Mouse (Mus musculus): Measurements from ENCODE around the gene Gse1. TPM values are rescaled to one million over a fixed set of nuclear protein-coding genes. Genes with fewer than 3 reads are reported as not detected.

Gse1 gene
- total and polyA plus RNA-seq, 3 experiments, result 12.1 to 24.3 (median 21.0) TPM

DNA sequence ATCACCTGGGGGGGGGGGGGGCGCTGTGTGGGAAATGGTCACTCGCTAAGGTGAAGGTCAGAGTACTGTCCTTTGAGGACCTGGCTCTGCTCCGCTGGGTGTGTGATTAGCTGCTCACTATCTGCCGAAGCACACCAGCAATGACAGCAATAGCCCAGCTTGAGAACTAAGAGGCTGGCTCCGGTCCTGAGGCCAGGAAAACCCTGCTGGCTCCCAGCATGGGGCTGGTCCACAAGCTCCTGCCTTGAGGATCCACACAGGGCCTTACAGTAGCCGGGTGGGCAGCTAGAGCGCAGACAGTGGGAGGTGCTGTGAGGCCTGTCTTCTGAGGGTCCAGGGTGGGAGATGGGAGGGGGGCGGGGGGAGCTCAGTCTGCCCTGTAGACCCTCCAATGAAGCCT, 79.9 kb downstream of the Gse1 start:
- peak in 1 of 2 experiments; percentile 53 for DNase-seq
- intact Hi-C loops (cut with DNase I), result no loop called here
- H3K4me3 ChIP-seq, result no peak overlapping the region
- H3K4me1 ChIP-seq (ENCODE audit: control insufficient read depth, insufficient read depth, low read length), result peaks cover 7% of the 10 kb centered on the region
- no peaks in the 10 kb centered on the region for H3K27me3 ChIP-seq (ENCODE audit: control insufficient read depth, insufficient read depth, low read length)
- TF ChIP-seq EP300 (IDR thresholded peaks at IDR 0.05; ENCODE audit: insufficient read depth, low read depth, low read length) (0 out of 2 replicates have a peak, but pooled peaks have one; percentile 10), POLR2A (IDR thresholded peaks at IDR 0.05; ENCODE audit: insufficient read depth, low read depth, low read length) (no peak)
- H3K27ac ChIP-seq, result no peak overlapping the region
- H3K36me3 ChIP-seq (ENCODE audit: control insufficient read depth, insufficient read depth, low read length), result no peaks in the 10 kb centered on the region
- H3K79me2 ChIP-seq (replicated peaks; ENCODE audit: control insufficient read depth, insufficient read depth, low read length), result peaks cover 2% of the 10 kb centered on the region; the same call in 1 of the 2 replicates
- no peak overlapping the region for H3K9ac ChIP-seq (ENCODE audit: low read depth, low read length)
- 53% methylated on average over 8 of the region's 8 CpGs for WGBS

GRCm38 (mm10) chr8:120308553-120308952, 80.3 kb downstream of the Gse1 start:
- Histone ChIP-seq H3K79me2 (replicated peaks; ENCODE audit: control insufficient read depth, insufficient read depth, low read length) (peaks cover 2% of the 10 kb centered on the region; the same call in 1 of the 2 replicates), H3K4me1 (ENCODE audit: control insufficient read depth, insufficient read depth, low read length) (peaks cover 7% of the 10 kb centered on the region), H3K4me3 (no peak overlapping the region), H3K27ac (no peak overlapping the region), H3K36me3 (ENCODE audit: control insufficient read depth, insufficient read depth, low read length) (no peaks in the 10 kb centered on the region), H3K27me3 (ENCODE audit: control insufficient read depth, insufficient read depth, low read length) (no peaks in the 10 kb centered on the region), H3K9ac (ENCODE audit: low read depth, low read length) (no peak overlapping the region)
- no peak for TF ChIP-seq EP300 (IDR thresholded peaks at IDR 0.05; ENCODE audit: insufficient read depth, low read depth, low read length)
- no peak for TF ChIP-seq POLR2A (IDR thresholded peaks at IDR 0.05; ENCODE audit: insufficient read depth, low read depth, low read length)
- TF ChIP-seq CTCF (IDR thresholded peaks at IDR 0.05), result no peak
- peak; percentile 56 to 68 for DNase-seq
- WGBS, result 41% methylated on average over 9 of the region's 9 CpGs
- intact Hi-C loops (cut with DNase I), result no loop called here

DNA sequence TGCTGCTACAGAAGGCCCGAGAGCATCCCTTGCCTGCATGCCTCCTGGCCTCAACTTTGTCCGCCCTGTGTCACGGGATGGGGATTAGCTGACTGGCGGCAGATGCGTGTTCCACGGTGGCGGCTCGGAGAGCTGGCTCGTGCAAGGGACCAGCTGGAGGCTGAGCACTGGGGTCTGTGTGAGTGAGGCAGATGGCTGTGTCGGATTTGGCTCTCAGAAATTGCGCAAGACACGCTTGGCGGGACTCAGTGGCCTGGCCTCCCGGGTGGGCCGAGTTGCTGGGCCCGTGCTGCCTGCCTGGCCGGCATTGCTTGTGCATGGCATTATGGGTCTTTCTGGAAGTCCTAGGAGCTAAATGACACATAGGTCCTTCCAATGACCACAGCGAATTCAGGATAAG, 81.1 kb downstream of the Gse1 start:
- no peak overlapping the region for H3K4me3 ChIP-seq
- DNase-seq, result peak; percentile 79 to 86
- peaks cover 7% of the 10 kb centered on the region for H3K4me1 ChIP-seq (ENCODE audit: control insufficient read depth, insufficient read depth, low read length)
- no peaks in the 10 kb centered on the region for H3K27me3 ChIP-seq (ENCODE audit: control insufficient read depth, insufficient read depth, low read length)
- H3K9ac ChIP-seq (ENCODE audit: low read depth, low read length), result no peak overlapping the region
- H3K27ac ChIP-seq, result no peak overlapping the region
- peaks cover 2% of the 10 kb centered on the region; the same call in 1 of the 2 replicates for H3K79me2 ChIP-seq (replicated peaks; ENCODE audit: control insufficient read depth, insufficient read depth, low read length)
- H3K36me3 ChIP-seq (ENCODE audit: control insufficient read depth, insufficient read depth, low read length), result no peaks in the 10 kb centered on the region
- WGBS, result 83% methylated on average over 18 of the region's 18 CpGs
- TF ChIP-seq POLR2A (IDR thresholded peaks at IDR 0.05; ENCODE audit: insufficient read depth, low read depth, low read length), result no peak
- TF ChIP-seq CTCF (IDR thresholded peaks at IDR 0.05), result no peak
- 0 out of 2 replicates have a peak, but pooled peaks have one; percentile 59 for TF ChIP-seq EP300 (IDR thresholded peaks at IDR 0.05; ENCODE audit: insufficient read depth, low read depth, low read length)
- intact Hi-C loops (cut with DNase I), result no loop called here

- 44% methylated on average over 5 of the region's 5 CpGs for WGBS
Observed at GRCm38 (mm10) chr8:120310063-120310462, 81.8 kb downstream of the Gse1 start.

GRCm38 (mm10) chr8:120312452-120312851, 84.2 kb downstream of the Gse1 start:
- Histone ChIP-seq H3K4me1 (ENCODE audit: control insufficient read depth, insufficient read depth, low read length) (peaks cover 7% of the 10 kb centered on the region), H3K79me2 (replicated peaks; ENCODE audit: control insufficient read depth, insufficient read depth, low read length) (peaks cover 2% of the 10 kb centered on the region; the same call in 1 of the 2 replicates), H3K27me3 (ENCODE audit: control insufficient read depth, insufficient read depth, low read length) (no peaks in the 10 kb centered on the region), H3K36me3 (ENCODE audit: control insufficient read depth, insufficient read depth, low read length) (no peaks in the 10 kb centered on the region), H3K27ac (no peak overlapping the region), H3K9ac (ENCODE audit: low read depth, low read length) (no peak overlapping the region), H3K4me3 (no peak overlapping the region)
- 86% methylated on average over 4 of the region's 4 CpGs for WGBS
- no peak for DNase-seq
- intact Hi-C loops (cut with DNase I), result no loop called here
- no peak for TF ChIP-seq EP300 (IDR thresholded peaks at IDR 0.05; ENCODE audit: insufficient read depth, low read depth, low read length)
- TF ChIP-seq POLR2A (IDR thresholded peaks at IDR 0.05; ENCODE audit: insufficient read depth, low read depth, low read length), result no peak
- no peak for TF ChIP-seq CTCF (IDR thresholded peaks at IDR 0.05)

More at GRCm38 (mm10) chr8:120310063-120310462, 81.8 kb downstream of the Gse1 start:
- Histone ChIP-seq H3K36me3 (ENCODE audit: control insufficient read depth, insufficient read depth, low read length) (no peaks in the 10 kb centered on the region), H3K79me2 (replicated peaks; ENCODE audit: control insufficient read depth, insufficient read depth, low read length) (peaks cover 2% of the 10 kb centered on the region; the same call in 1 of the 2 replicates), H3K4me3 (no peak overlapping the region), H3K9ac (ENCODE audit: low read depth, low read length) (no peak overlapping the region), H3K27ac (no peak overlapping the region), H3K4me1 (ENCODE audit: control insufficient read depth, insufficient read depth, low read length) (peaks cover 7% of the 10 kb centered on the region), H3K27me3 (ENCODE audit: control insufficient read depth, insufficient read depth, low read length) (no peaks in the 10 kb centered on the region)
- no peak for TF ChIP-seq CTCF (IDR thresholded peaks at IDR 0.05)
- TF ChIP-seq POLR2A (IDR thresholded peaks at IDR 0.05; ENCODE audit: insufficient read depth, low read depth, low read length), result no peak
- TF ChIP-seq EP300 (IDR thresholded peaks at IDR 0.05; ENCODE audit: insufficient read depth, low read depth, low read length), result no peak
- intact Hi-C loops (cut with DNase I), result no loop called here
- DNase-seq, result no peak

DNA sequence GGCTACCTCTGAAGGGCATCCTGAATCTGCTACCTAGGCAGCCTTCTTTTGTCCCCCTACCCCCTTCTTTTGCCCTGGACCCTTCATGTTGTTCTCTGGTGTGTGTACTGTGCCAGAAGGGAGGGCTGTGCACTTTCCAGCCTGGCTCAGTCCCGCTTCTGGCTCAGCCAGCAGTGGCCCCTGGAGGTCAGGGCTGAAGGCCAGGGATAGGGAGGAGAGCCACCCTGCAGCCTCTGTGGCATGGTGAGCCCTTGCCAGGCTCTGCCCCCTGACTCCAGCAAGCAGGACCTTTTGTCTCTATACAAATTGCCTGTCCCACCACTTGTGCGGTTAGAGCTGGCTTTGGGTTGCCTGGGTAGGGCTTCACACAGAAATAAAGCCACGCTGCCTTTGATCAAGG, 85.4 kb downstream of the Gse1 start:
- 78% methylated on average over 3 of the region's 3 CpGs for WGBS
- intact Hi-C loops (cut with DNase I), result no loop called here
- no peak overlapping the region for H3K27ac ChIP-seq
- TF ChIP-seq POLR2A (IDR thresholded peaks at IDR 0.05; ENCODE audit: insufficient read depth, low read depth, low read length), result no peak
- no peak for TF ChIP-seq EP300 (IDR thresholded peaks at IDR 0.05; ENCODE audit: insufficient read depth, low read depth, low read length)
- TF ChIP-seq CTCF (IDR thresholded peaks at IDR 0.05), result no peak
- no peak overlapping the region for H3K4me3 ChIP-seq
- DNase-seq, result no peak
- no peaks in the 10 kb centered on the region for H3K36me3 ChIP-seq (ENCODE audit: control insufficient read depth, insufficient read depth, low read length)
- H3K9ac ChIP-seq (ENCODE audit: low read depth, low read length), result no peak overlapping the region
- H3K79me2 ChIP-seq (replicated peaks; ENCODE audit: control insufficient read depth, insufficient read depth, low read length), result peaks cover 2% of the 10 kb centered on the region; the same call in 1 of the 2 replicates
- no peaks in the 10 kb centered on the region for H3K27me3 ChIP-seq (ENCODE audit: control insufficient read depth, insufficient read depth, low read length)
- H3K4me1 ChIP-seq (ENCODE audit: control insufficient read depth, insufficient read depth, low read length), result peaks cover 6% of the 10 kb centered on the region

Data from heart, adult 2 months (tissue).